Mouse (Mus musculus): ENCODE data around the gene Arhgdia.
"Not testable (repeated sequence)": the region's sequence is repeated elsewhere in the genome, so short reads cannot be mapped to it uniquely, and the experiment has no call there.

Gene Arhgdia

GRCm38 (mm10) chr11:120578024-120578693 lies 3.3 kb downstream of the Arhgdia start:
- DNase-seq (ENCODE audit: low spot score), result no peak

GRCm38 (mm10) chr11:120577211-120578023 lies 4.0 kb downstream of the Arhgdia start:
- no peak for DNase-seq (ENCODE audit: low spot score)

- no peak for DNase-seq (ENCODE audit: low spot score)
Measured at GRCm38 (mm10) chr11:120576365-120576981, 5.0 kb downstream of the Arhgdia start.

DNA sequence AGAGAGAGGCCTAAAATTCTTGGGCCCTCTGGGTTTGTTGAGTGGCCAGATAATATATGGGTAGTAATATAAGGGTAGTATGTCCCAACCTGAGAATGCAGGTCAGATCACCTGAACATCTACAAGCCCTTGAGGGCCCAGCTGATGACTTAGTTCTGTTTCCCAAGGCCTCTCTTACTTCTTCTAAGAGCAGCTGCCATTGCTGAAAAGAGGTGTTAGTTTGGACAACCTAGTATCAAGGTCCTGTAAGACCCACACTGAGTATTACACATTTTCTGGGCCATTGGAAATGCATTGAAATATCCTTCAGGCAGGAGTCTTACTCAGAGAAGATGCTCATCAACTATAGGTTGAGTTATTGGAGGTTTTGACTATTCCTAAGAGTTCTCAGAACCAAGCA lies 5.5 kb downstream of the Arhgdia start:
- DNase-seq (ENCODE audit: low spot score), result no peak

DNA sequence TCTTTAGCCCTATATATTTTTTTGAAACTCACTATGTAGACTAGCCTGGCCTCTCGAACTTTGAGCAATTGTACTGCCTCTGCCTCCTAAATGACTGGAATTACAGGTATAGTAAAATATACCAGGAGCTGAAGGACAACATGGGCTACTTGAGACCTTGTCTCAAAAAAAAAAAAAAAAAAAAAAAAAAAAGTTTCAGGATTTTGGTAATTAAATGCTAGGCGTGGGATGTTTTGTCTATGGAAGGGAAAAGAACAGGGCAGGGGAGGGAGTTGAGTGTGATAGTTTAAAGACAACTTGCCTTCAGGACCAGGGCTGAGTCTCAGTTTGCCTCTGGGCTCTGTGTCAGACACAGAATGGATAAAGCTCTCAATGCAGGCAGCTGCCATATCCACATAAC lies 6.4 kb downstream of the Arhgdia start:
- no peak for DNase-seq (ENCODE audit: low spot score)

DNA sequence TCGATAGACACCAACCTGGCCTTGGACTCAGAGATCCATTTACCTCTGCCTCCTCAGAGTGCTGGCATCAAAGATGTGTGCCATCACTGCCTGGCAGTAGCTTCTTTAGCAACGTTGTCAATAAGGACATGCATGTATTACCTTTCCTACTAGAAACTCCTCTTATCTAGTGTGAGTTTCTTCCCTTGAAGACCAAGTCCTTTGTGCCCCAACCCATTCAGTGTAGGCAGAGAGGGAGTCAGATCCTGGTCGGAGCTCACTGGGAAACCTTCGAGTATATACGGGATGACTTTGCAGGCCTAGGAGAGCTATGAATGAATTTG lies 7.2 kb downstream of the Arhgdia start:
- no peak for DNase-seq (ENCODE audit: low spot score)

- no peak for DNase-seq (ENCODE audit: low spot score)
Measured at GRCm38 (mm10) chr11:120573585-120574277, 7.7 kb downstream of the Arhgdia start.

DNA sequence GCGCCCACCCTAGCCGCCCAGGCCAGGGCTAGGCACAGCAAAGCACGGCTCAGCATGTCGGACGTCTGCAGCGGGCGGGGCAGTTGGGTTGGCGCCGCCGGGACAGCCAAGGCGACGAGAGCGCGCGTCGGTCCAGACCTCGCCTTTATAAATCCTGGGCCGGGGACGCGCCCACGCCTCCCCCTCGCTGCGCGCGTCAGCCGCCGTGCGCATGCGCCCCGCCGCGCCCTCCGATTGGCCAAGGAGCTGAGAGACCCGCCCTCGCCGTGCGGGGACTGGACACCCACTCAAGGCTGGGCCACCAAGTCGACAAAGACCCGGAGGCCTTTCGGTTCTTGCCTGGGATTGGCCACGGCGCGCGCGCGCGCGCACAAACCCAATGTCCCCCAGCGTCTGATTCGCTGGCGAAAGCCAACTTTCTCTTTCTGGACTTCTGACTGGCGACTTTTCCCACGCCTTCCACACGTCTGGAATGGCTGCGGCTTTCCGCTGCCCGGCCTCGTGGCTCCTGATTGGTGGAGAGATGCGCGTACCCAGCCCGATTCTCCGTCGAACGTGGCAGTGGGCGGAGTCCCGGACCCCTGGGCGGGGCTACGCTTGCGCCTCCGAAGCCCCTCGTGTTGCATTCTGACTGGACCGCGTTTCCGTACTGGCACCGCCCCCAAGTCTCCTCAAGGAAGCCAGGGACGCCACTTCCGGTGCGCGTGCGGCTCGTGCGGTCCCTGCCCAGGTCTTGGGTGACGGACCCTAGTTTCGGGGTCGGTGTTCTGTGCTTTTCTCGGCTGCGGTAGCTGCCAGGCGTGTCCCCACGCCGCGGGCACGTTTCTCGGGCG lies 8.5 kb downstream of the Arhgdia start, which contains the start of gene P4hb:
Gene P4hb, minus strand, starts transcription at position 502 of the 833 bp plus-strand sequence.
- DNase-seq (ENCODE audit: low spot score), result peak; percentile 100

DNA sequence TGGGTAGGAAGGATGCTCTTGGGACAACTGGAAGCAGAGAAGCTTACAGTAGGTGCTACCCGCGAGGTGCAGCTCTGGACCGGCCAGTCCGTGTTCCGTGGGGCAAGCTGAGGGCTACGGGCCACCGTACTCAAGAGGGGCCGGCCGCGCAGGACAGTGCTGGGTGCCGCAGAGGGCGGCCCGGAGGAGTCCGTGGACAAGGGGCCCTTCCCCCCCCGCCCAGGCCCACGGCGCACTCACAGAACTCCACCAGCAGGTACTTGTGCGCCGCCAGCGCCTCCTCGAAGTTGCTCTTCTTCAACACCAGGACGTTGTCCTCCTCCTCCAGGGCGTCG lies 9.0 kb downstream of the Arhgdia start:
- DNase-seq (ENCODE audit: low spot score), result no peak

- DNase-seq (ENCODE audit: low spot score), result no peak
Measured at GRCm38 (mm10) chr11:120571754-120572416, 9.5 kb downstream of the Arhgdia start.

GRCm38 (mm10) chr11:120571122-120571521 lies 10.3 kb downstream of the Arhgdia start:
- no peak for DNase-seq (ENCODE audit: low spot score)

DNA sequence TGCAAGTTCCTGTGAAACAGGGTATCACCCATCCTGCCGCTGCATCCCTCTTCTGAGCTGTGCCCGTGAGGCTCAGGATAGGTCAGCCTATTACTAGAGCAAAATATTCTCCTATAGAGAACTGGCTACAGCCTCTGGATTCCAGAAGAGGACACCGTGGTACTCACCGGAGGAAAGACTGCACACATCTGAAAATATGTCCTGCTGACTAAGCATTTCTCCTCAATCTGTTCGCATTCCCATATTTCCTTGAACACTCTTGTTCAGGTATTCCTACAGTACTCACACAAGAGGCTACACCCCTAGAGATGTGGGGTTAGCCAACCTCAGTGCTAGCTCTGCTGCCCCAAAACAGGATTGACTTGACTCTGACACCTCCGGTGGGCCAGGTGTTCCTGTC lies 13.1 kb downstream of the Arhgdia start:
- DNase-seq (ENCODE audit: low spot score), result no peak

GRCm38 (mm10) chr11:120565114-120565513 lies 16.3 kb downstream of the Arhgdia start:
- DNase-seq (ENCODE audit: low spot score), result no peak

DNA sequence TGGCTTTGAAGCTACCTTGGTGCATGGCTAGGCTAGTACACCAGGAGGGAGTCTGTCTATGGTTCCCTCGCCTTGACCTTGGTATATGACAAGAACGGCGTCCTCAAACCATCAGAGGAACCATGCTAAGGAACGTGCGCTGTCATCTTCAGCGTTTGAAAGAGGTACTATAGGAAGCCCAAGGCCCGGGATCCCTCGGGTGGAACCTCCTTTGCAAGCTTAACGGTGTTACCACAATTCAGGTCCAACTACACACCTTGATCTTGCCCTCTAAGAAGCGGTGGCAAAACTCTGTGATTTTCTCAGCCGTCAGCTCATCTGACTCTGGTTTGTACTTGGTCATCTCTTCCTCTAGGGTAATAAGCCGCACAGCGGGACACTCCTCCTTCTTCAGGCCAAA lies 18.5 kb downstream of the Arhgdia start:
- no peak for DNase-seq (ENCODE audit: low spot score)

- no peak for DNase-seq (ENCODE audit: low spot score)
Measured at GRCm38 (mm10) chr11:120560952-120561728, 20.3 kb downstream of the Arhgdia start.

DNA sequence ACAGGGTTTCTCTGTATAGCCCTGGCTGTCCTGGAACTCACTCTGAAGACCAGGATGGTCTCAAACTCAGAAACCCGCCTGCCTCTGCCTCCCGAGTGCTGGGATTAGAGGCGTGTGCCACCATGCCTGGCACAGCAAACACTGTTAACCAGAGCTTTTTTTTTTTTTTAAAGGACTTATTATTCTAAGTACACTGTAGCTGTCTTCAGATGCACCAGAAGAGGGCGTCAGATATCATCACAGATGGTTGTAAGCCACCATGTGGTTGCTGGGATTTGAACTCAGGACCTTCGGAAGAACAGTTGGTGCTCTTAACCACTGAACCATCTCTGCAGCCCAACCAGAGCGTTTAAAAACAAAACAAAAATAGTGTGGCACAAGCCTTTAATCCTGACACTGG lies 22.6 kb downstream of the Arhgdia start:
- DNase-seq (ENCODE audit: low spot score), result not testable (repeated sequence)

- DNase-seq (ENCODE audit: low spot score), result no peak
Measured at GRCm38 (mm10) chr11:120555260-120555659, 26.2 kb downstream of the Arhgdia start.

- DNase-seq (ENCODE audit: low spot score), result no peak
Measured at GRCm38 (mm10) chr11:120554834-120555233, 26.6 kb downstream of the Arhgdia start.

- no peak for DNase-seq (ENCODE audit: low spot score)
Measured at GRCm38 (mm10) chr11:120552736-120553135, 28.7 kb downstream of the Arhgdia start.

GRCm38 (mm10) chr11:120550810-120551440 lies 30.5 kb downstream of the Arhgdia start, which contains the start of gene Ppp1r27:
Gene Ppp1r27 (minus strand): TSS chr11:120551132.
- no peak for DNase-seq (ENCODE audit: low spot score)

All from left cerebral cortex, adult 11 months (tissue).